Mouse (Mus musculus) hindbrain, embryonic 12.5 days (tissue): ENCODE results near the gene Csnk2a1. TPM values are rescaled to one million over a fixed set of nuclear protein-coding genes. Genes with fewer than 3 reads are reported as not detected.

Experiments used
- ATAC-seq: fragments of 200-750 bp; cut with Nextera tagmentation; 2 replicates; pipeline ENCODE4 v1.8.0; 2017; ENCODE audit warnings: moderate TSS enrichment; ENCODE audit not compliant: low FRiP score
- H3K27ac ChIP-seq: fragments of 300-500 bp; sonication (generic); 2 replicates; pipeline ENCODE4 v1.5.1; 2016; ENCODE audit warnings: mild to moderate bottlenecking
- H3K27me3 ChIP-seq: fragments of 300-500 bp; sonication (generic); 2 replicates; pipeline ENCODE4 v1.6.1; 2016; ENCODE audit warnings: mild to moderate bottlenecking
- H3K36me3 ChIP-seq: fragments of 300-500 bp; sonication (generic); 2 replicates; pipeline ENCODE4 v1.6.1; 2016; ENCODE audit warnings: mild to moderate bottlenecking
- H3K4me1 ChIP-seq: fragments of 300-500 bp; sonication (generic); 2 replicates; pipeline ENCODE4 v1.6.1; 2016
- H3K4me2 ChIP-seq: fragments of 300-500 bp; sonication (generic); replicated peaks from 2 replicates; pipeline ENCODE4 v1.6.1; 2016; ENCODE audit warnings: mild to moderate bottlenecking
- H3K4me3 ChIP-seq: fragments of 300-500 bp; sonication (generic); 2 replicates; pipeline ENCODE4 v1.5.1; 2016; ENCODE audit warnings: mild to moderate bottlenecking
- H3K9ac ChIP-seq: fragments of 300-500 bp; sonication (generic); 2 replicates; pipeline ENCODE4 v1.6.1; 2016; ENCODE audit warnings: mild to moderate bottlenecking, moderate library complexity
- H3K9me3 ChIP-seq: fragments of 300-500 bp; sonication (generic); replicated peaks from 2 replicates; pipeline ENCODE4 v1.6.1; 2016; ENCODE audit warnings: mild to moderate bottlenecking
- WGBS: fragments of 180-500 bp; shearing (Covaris S2); methylation state at CpG from one replicate; pipeline ENCODE4 v1.1.7; 2016; 5-methylcytosine and 5-hydroxymethylcytosine counted together
- polyA plus RNA-seq: library from polyadenylated mRNA; unstranded; fragments of >200 nt; fragmentation: Nextera tagmentation; extraction: Ambion mirVana; gene quantifications from 2 replicates; pipeline ENCODE4 v1.2.1, GENCODE M21; 2016

Csnk2a1 gene
- polyA plus RNA-seq, 1 experiment from 2014 or later: 90.6 TPM

- H3K4me2 ChIP-seq: no peak overlapping the region
- H3K9me3 ChIP-seq: no peaks in the 10 kb centered on the region
- no peak overlapping the region for H3K9ac ChIP-seq
- no peak for ATAC-seq
- 99% methylated on average over 6 of the region's 6 CpGs for WGBS
- H3K27ac ChIP-seq: no peak overlapping the region
- H3K4me3 ChIP-seq: no peak overlapping the region
- H3K4me1 ChIP-seq: no peaks in the 10 kb centered on the region
- peaks cover 68% of the 10 kb centered on the region for H3K36me3 ChIP-seq
- H3K27me3 ChIP-seq: no peaks in the 10 kb centered on the region
Observed at GRCm38 (mm10) chr2:152305480-152305879, 78.8 kb downstream of the Csnk2a1 start.

GRCm38 (mm10) chr2:152307186-152307585, 80.5 kb downstream of the Csnk2a1 start:
- H3K9ac ChIP-seq: no peak overlapping the region
- 97% methylated on average over 3 of the region's 3 CpGs for WGBS
- H3K27me3 ChIP-seq: no peaks in the 10 kb centered on the region
- H3K4me2 ChIP-seq: no peak overlapping the region
- no peaks in the 10 kb centered on the region for H3K4me1 ChIP-seq
- peaks cover 82% of the 10 kb centered on the region for H3K36me3 ChIP-seq
- no peaks in the 10 kb centered on the region for H3K9me3 ChIP-seq
- H3K27ac ChIP-seq: no peak overlapping the region
- ATAC-seq: no peak
- no peak overlapping the region for H3K4me3 ChIP-seq

- H3K4me3 ChIP-seq: no peak overlapping the region
- no peaks in the 10 kb centered on the region for H3K4me1 ChIP-seq
- H3K27ac ChIP-seq: no peak overlapping the region
- H3K4me2 ChIP-seq: no peak overlapping the region
- ATAC-seq: no peak
- H3K9ac ChIP-seq: no peak overlapping the region
- no peaks in the 10 kb centered on the region for H3K27me3 ChIP-seq
- WGBS: 87% methylated on average over 7 of the region's 7 CpGs
- peaks cover 91% of the 10 kb centered on the region for H3K36me3 ChIP-seq
- no peaks in the 10 kb centered on the region for H3K9me3 ChIP-seq
Observed at GRCm38 (mm10) chr2:152312996-152313395, 86.4 kb downstream of the Csnk2a1 start.

- H3K9ac ChIP-seq: no peak overlapping the region
- H3K27ac ChIP-seq: no peak overlapping the region
- 93% methylated on average over 6 of the region's 6 CpGs for WGBS
Observed at GRCm38 (mm10) chr2:152313926-152314325, 87.3 kb downstream of the Csnk2a1 start.

GRCm38 (mm10) chr2:152317054-152317453, 90.4 kb downstream of the Csnk2a1 start:
- Histone ChIP-seq H3K36me3 (peaks cover 92% of the 10 kb centered on the region), H3K9me3 (no peaks in the 10 kb centered on the region), H3K4me2 (no peak overlapping the region), H3K4me3 (no peak overlapping the region), H3K27ac (no peak overlapping the region), H3K27me3 (no peaks in the 10 kb centered on the region), H3K9ac (no peak overlapping the region), H3K4me1 (no peaks in the 10 kb centered on the region)
- WGBS: 94% methylated on average over 6 of the region's 6 CpGs
- no peak for ATAC-seq

More at GRCm38 (mm10) chr2:152313926-152314325, 87.3 kb downstream of the Csnk2a1 start:
- no peak overlapping the region for H3K4me2 ChIP-seq
- ATAC-seq: no peak
- no peaks in the 10 kb centered on the region for H3K9me3 ChIP-seq
- H3K36me3 ChIP-seq: peaks cover 91% of the 10 kb centered on the region
- H3K4me1 ChIP-seq: no peaks in the 10 kb centered on the region
- no peaks in the 10 kb centered on the region for H3K27me3 ChIP-seq
- no peak overlapping the region for H3K4me3 ChIP-seq

GRCm38 (mm10) chr2:152321558-152321957, 94.9 kb downstream of the Csnk2a1 start:
- Histone ChIP-seq H3K9me3 (no peaks in the 10 kb centered on the region), H3K4me3 (no peak overlapping the region), H3K27ac (no peak overlapping the region), H3K27me3 (no peaks in the 10 kb centered on the region), H3K4me2 (no peak overlapping the region), H3K9ac (no peak overlapping the region), H3K36me3 (peaks cover 96% of the 10 kb centered on the region), H3K4me1 (no peaks in the 10 kb centered on the region)
- no peak for ATAC-seq
- WGBS: 90% methylated on average over 5 of the region's 5 CpGs

- WGBS: 88% methylated on average over 6 of the region's 6 CpGs
Observed at GRCm38 (mm10) chr2:152322198-152322597, 95.6 kb downstream of the Csnk2a1 start.

GRCm38 (mm10) chr2:152323971-152324370, 97.3 kb downstream of the Csnk2a1 start:
- H3K4me2 ChIP-seq: no peak overlapping the region
- no peak for ATAC-seq
- WGBS: 97% methylated on average over 14 of the region's 14 CpGs
- H3K9ac ChIP-seq: no peak overlapping the region
- no peak overlapping the region for H3K27ac ChIP-seq
- no peak overlapping the region for H3K4me3 ChIP-seq
- H3K4me1 ChIP-seq: no peaks in the 10 kb centered on the region
- no peaks in the 10 kb centered on the region for H3K9me3 ChIP-seq
- H3K27me3 ChIP-seq: no peaks in the 10 kb centered on the region
- peaks cover 95% of the 10 kb centered on the region for H3K36me3 ChIP-seq

More at GRCm38 (mm10) chr2:152322198-152322597, 95.6 kb downstream of the Csnk2a1 start:
- Histone ChIP-seq H3K4me2 (no peak overlapping the region), H3K9me3 (no peaks in the 10 kb centered on the region), H3K9ac (no peak overlapping the region), H3K27me3 (no peaks in the 10 kb centered on the region), H3K27ac (no peak overlapping the region), H3K4me3 (no peak overlapping the region), H3K4me1 (no peaks in the 10 kb centered on the region), H3K36me3 (peaks cover 96% of the 10 kb centered on the region)
- ATAC-seq: no peak

GRCm38 (mm10) chr2:152324842-152325241, 98.2 kb downstream of the Csnk2a1 start:
- no peaks in the 10 kb centered on the region for H3K27me3 ChIP-seq
- H3K9me3 ChIP-seq: no peaks in the 10 kb centered on the region
- WGBS: 93% methylated on average over 3 of the region's 3 CpGs
- no peaks in the 10 kb centered on the region for H3K4me1 ChIP-seq
- no peak overlapping the region for H3K4me3 ChIP-seq
- H3K27ac ChIP-seq: no peak overlapping the region
- no peak for ATAC-seq
- peaks cover 90% of the 10 kb centered on the region for H3K36me3 ChIP-seq
- no peak overlapping the region for H3K4me2 ChIP-seq
- H3K9ac ChIP-seq: no peak overlapping the region

- H3K9me3 ChIP-seq: no peaks in the 10 kb centered on the region
- H3K4me3 ChIP-seq: no peak overlapping the region
- H3K9ac ChIP-seq: no peak overlapping the region
- no peak overlapping the region for H3K27ac ChIP-seq
- H3K36me3 ChIP-seq: peaks cover 81% of the 10 kb centered on the region
- H3K4me2 ChIP-seq: no peak overlapping the region
- peaks cover 10% of the 10 kb centered on the region for H3K4me1 ChIP-seq
- ATAC-seq: no peak
- WGBS: 95% methylated on average over 13 of the region's 13 CpGs
- no peaks in the 10 kb centered on the region for H3K27me3 ChIP-seq
Observed at GRCm38 (mm10) chr2:152326157-152326556, 99.5 kb downstream of the Csnk2a1 start.

GRCm38 (mm10) chr2:152326654-152327053, 100.0 kb downstream of the Csnk2a1 start:
- no peaks in the 10 kb centered on the region for H3K27me3 ChIP-seq
- no peak for ATAC-seq

GRCm38 (mm10) chr2:152327980-152328379, 101.3 kb downstream of the Csnk2a1 start:
- no peak overlapping the region for H3K27ac ChIP-seq
- H3K27me3 ChIP-seq: no peaks in the 10 kb centered on the region
- peaks cover 63% of the 10 kb centered on the region for H3K36me3 ChIP-seq
- 89% methylated on average over 5 of the region's 5 CpGs for WGBS
- H3K4me1 ChIP-seq: peaks cover 15% of the 10 kb centered on the region
- no peak overlapping the region for H3K9ac ChIP-seq
- no peak overlapping the region for H3K4me3 ChIP-seq
- no peak for ATAC-seq
- no peak overlapping the region for H3K4me2 ChIP-seq
- no peaks in the 10 kb centered on the region for H3K9me3 ChIP-seq

More at GRCm38 (mm10) chr2:152326654-152327053, 100.0 kb downstream of the Csnk2a1 start:
- no peak overlapping the region for H3K27ac ChIP-seq
- H3K36me3 ChIP-seq: peaks cover 76% of the 10 kb centered on the region
- H3K9ac ChIP-seq: no peak overlapping the region
- no peak overlapping the region for H3K4me3 ChIP-seq
- H3K9me3 ChIP-seq: no peaks in the 10 kb centered on the region
- no peak overlapping the region for H3K4me2 ChIP-seq
- WGBS: 86% methylated on average over 8 of the region's 8 CpGs
- peaks cover 15% of the 10 kb centered on the region for H3K4me1 ChIP-seq

- Histone ChIP-seq H3K4me2 (peak overlapping the region; percentile 82), H3K36me3 (peaks cover 33% of the 10 kb centered on the region), H3K4me1 (peaks cover 15% of the 10 kb centered on the region), H3K9me3 (no peaks in the 10 kb centered on the region), H3K9ac (peak overlapping the region; percentile 84; the same call in 1 of the 2 replicates), H3K27me3 (no peaks in the 10 kb centered on the region), H3K27ac (no peak overlapping the region), H3K4me3 (peak overlapping the region; percentile 67)
- ATAC-seq: no peak
- 69% methylated on average over 7 of the region's 7 CpGs for WGBS
Observed at GRCm38 (mm10) chr2:152330858-152331423, 104.3 kb downstream of the Csnk2a1 start.
